In the genomic region with DNA sequence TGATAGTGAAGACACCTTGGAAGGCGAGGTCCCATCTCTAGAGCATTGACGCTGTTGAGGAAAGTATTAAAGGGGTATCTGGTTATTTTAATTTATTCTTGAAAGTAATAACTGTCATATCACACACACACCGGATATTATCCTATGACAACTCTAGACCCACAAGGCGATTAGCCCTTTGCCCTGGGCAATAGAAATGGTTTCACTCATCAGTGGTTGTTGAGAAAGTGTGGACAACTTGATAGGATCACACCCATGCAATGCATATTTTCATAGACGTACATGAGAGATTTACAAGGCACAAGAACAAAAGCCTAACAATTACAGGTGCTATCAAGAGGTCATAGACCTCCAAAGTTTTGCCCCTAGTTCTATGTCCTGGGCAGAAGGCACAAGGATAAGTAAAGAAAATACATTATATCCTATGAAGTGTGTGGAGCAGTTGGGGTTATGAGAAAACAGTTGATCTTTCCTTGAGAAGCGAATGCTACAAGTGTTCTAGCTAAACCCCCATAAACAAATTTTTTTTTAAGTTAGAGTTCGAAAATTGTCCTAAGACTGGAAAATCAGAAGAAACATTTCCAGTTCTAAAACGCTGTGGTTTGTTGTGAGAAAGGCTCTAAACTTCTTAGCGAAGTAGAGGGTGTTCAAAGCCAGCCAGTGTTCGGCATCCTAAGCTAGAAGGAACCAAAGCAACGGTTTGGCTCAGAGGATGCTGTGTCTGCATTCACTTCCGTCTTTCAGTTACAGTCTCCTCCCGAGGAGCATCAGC, we compare ENCODE assay signal across 1 mouse cellular context.
TF ChIP-seq lines count a peak whose summit lies in the region.

No protein-coding gene starts in this region.

TF ChIP-seq in CH12.LX, 34 proteins besides CTCF, POLR2A, EP300 and RAD21 (continued from another document):
- TF ChIP-seq RCOR1 (conservative IDR thresholded peaks at IDR 0.05; ENCODE audit: low read depth, low read length) (no peak), ZMIZ1 (IDR thresholded peaks at IDR 0.05; ENCODE audit: low read depth, low read length) (no peak)
